Mouse (Mus musculus): Measurements from ENCODE around the gene Gm45140. TPM values are rescaled to one million over a fixed set of nuclear protein-coding genes. Genes with fewer than 3 reads are reported as not detected.

The Gm45140 gene
- total RNA-seq, 1 experiment, result 2.6 TPM

DNA sequence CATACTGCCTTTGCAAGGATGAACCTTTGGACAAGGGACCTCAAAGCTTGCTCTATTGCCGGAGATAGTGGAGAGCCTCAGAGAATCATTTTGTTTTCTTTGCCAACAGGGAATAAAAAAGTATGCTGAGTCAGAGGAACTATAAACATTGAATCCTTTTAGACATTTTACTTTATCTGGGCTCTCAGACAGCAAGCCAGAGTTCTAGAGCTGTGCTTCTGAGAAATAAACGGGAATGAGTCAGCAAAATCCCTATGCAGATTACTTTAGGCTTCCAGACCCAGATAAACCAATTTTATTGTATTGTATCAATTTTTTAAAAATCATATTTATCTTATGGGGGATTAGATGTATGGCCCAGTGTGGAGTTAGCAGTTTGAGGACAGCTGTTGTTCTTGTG, 31.7 kb upstream of the Gm45140 start:
- Histone ChIP-seq H3K4me3 (ENCODE audit: insufficient read depth in 1 of 2, low read depth in 1 of 2, low read length in 2 of 2, poor library complexity in 1 of 2, severe bottlenecking in 1 of 2) (no peak overlapping the region), H3K4me1 (ENCODE audit: control insufficient read depth in 2 of 2, insufficient read depth in 2 of 2, low read length in 2 of 2, poor library complexity in 1 of 2) (no peaks in the 10 kb centered on the region; a peak in 1 of 4 replicates), H3K36me3 (ENCODE audit: control insufficient read depth, insufficient read depth, low read length, poor library complexity, severe bottlenecking) (no peaks in the 10 kb centered on the region), H3K9ac (ENCODE audit: insufficient read depth, low read depth, low read length, poor library complexity, severe bottlenecking) (no peak overlapping the region), H3K9me3 (ENCODE audit: control insufficient read depth, insufficient read depth, low read depth, low read length) (no peaks in the 10 kb centered on the region), H3K27ac (ENCODE audit: insufficient read depth, low read depth, low read length, poor library complexity, severe bottlenecking) (no peak overlapping the region)
- TF ChIP-seq MAFK (IDR thresholded peaks at IDR 0.05; ENCODE audit: insufficient read depth, low read depth, low read length) (peak; percentile 39; the same call in 1 of the 2 replicates), ZC3H11A (IDR thresholded peaks at IDR 0.05; ENCODE audit: borderline replicate concordance, low read depth, low read length) (no peak), HCFC1 (IDR thresholded peaks at IDR 0.05; ENCODE audit: borderline replicate concordance, insufficient read depth, low read length) (no peak)
- DNase-seq (ENCODE audit: low read depth, low spot score), result no peak
- in situ Hi-C loops (cut with MboI; ENCODE audit: low sequenced_read_pairs in 2 of 2, unreplicated experiment in 2 of 2), result no loop called here

DNA sequence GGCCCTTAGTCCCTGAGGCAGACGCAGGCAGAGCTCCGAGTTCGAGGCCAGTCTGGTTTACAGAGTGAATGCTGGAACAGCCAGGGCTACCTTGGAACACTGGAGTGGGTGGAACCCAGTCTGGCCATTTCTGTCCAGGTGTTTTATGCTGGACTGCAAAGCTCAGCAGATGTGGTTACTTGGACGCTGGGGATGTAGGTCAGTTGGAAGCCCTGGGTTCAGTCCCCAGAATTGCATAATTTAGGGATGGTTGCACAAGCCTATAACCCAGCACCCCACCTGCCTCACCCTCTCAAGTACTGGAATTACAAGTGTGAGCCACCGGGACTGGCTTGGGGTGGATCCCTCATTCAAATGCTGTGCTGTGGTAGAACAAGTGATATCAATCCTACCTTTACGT, 30.6 kb upstream of the Gm45140 start:
- no peak for DNase-seq (ENCODE audit: low read depth, low spot score)
- Histone ChIP-seq H3K4me1 (ENCODE audit: control insufficient read depth in 2 of 2, insufficient read depth in 2 of 2, low read length in 2 of 2, poor library complexity in 1 of 2) (no peaks in the 10 kb centered on the region; a peak in 1 of 4 replicates), H3K36me3 (ENCODE audit: control insufficient read depth, insufficient read depth, low read length, poor library complexity, severe bottlenecking) (no peaks in the 10 kb centered on the region), H3K9me3 (ENCODE audit: control insufficient read depth, insufficient read depth, low read depth, low read length) (no peaks in the 10 kb centered on the region), H3K9ac (ENCODE audit: insufficient read depth, low read depth, low read length, poor library complexity, severe bottlenecking) (no peak overlapping the region), H3K27ac (ENCODE audit: insufficient read depth, low read depth, low read length, poor library complexity, severe bottlenecking) (no peak overlapping the region), H3K4me3 (ENCODE audit: insufficient read depth in 1 of 2, low read depth in 1 of 2, low read length in 2 of 2, poor library complexity in 1 of 2, severe bottlenecking in 1 of 2) (no peak overlapping the region)
- in situ Hi-C loops (cut with MboI; ENCODE audit: low sequenced_read_pairs in 2 of 2, unreplicated experiment in 2 of 2), result no loop called here
- no peak for TF ChIP-seq ZNF384 (IDR thresholded peaks at IDR 0.05; ENCODE audit: low read depth, low read length)
- TF ChIP-seq HCFC1 (IDR thresholded peaks at IDR 0.05; ENCODE audit: borderline replicate concordance, insufficient read depth, low read length), result no peak
- no peak for TF ChIP-seq CHD2 (IDR thresholded peaks at IDR 0.05; ENCODE audit: low read depth, low read length)
- TF ChIP-seq ZC3H11A (IDR thresholded peaks at IDR 0.05; ENCODE audit: borderline replicate concordance, low read depth, low read length), result no peak
- TF ChIP-seq MAFK (IDR thresholded peaks at IDR 0.05; ENCODE audit: insufficient read depth, low read depth, low read length), result no peak

- Histone ChIP-seq H3K9me3 (ENCODE audit: control insufficient read depth, insufficient read depth, low read depth, low read length) (no peaks in the 10 kb centered on the region), H3K36me3 (ENCODE audit: control insufficient read depth, insufficient read depth, low read length, poor library complexity, severe bottlenecking) (no peaks in the 10 kb centered on the region), H3K27ac (ENCODE audit: insufficient read depth, low read depth, low read length, poor library complexity, severe bottlenecking) (no peak overlapping the region), H3K4me1 (ENCODE audit: control insufficient read depth in 2 of 2, insufficient read depth in 2 of 2, low read length in 2 of 2, poor library complexity in 1 of 2) (peaks cover 6 to 10% of the 10 kb centered on the region in 2 experiments; a peak in 1 of 4 replicates), H3K4me3 (ENCODE audit: insufficient read depth in 1 of 2, low read depth in 1 of 2, low read length in 2 of 2, poor library complexity in 1 of 2, severe bottlenecking in 1 of 2) (no peak overlapping the region), H3K9ac (ENCODE audit: insufficient read depth, low read depth, low read length, poor library complexity, severe bottlenecking) (no peak overlapping the region)
- no peak for TF ChIP-seq ZC3H11A (IDR thresholded peaks at IDR 0.05; ENCODE audit: borderline replicate concordance, low read depth, low read length)
- no peak for TF ChIP-seq MAFK (IDR thresholded peaks at IDR 0.05; ENCODE audit: insufficient read depth, low read depth, low read length)
- no peak for TF ChIP-seq HCFC1 (IDR thresholded peaks at IDR 0.05; ENCODE audit: borderline replicate concordance, insufficient read depth, low read length)
- no peak for TF ChIP-seq CHD2 (IDR thresholded peaks at IDR 0.05; ENCODE audit: low read depth, low read length)
- TF ChIP-seq ZNF384 (IDR thresholded peaks at IDR 0.05; ENCODE audit: low read depth, low read length), result no peak
- in situ Hi-C loops (cut with MboI; ENCODE audit: low sequenced_read_pairs in 2 of 2, unreplicated experiment in 2 of 2), result no loop called here
- DNase-seq (ENCODE audit: low read depth, low spot score), result no peak
Measured at GRCm38 (mm10) chr6:87857071-87857470, 21.5 kb upstream of the Gm45140 start.

- TF ChIP-seq HCFC1 (IDR thresholded peaks at IDR 0.05; ENCODE audit: borderline replicate concordance, insufficient read depth, low read length), result no peak
- TF ChIP-seq MAFK (IDR thresholded peaks at IDR 0.05; ENCODE audit: insufficient read depth, low read depth, low read length), result peak; percentile 55; the same call in 1 of the 2 replicates
- DNase-seq (ENCODE audit: low read depth, low spot score), result no peak
- H3K9ac ChIP-seq (ENCODE audit: insufficient read depth, low read depth, low read length, poor library complexity, severe bottlenecking), result no peak overlapping the region
- H3K4me3 ChIP-seq (ENCODE audit: insufficient read depth in 1 of 2, low read depth in 1 of 2, low read length in 2 of 2, poor library complexity in 1 of 2, severe bottlenecking in 1 of 2), result no peak overlapping the region
- peaks cover 7 to 11% of the 10 kb centered on the region in 2 experiments; a peak in 3 of 4 replicates for H3K4me1 ChIP-seq (ENCODE audit: control insufficient read depth in 2 of 2, insufficient read depth in 2 of 2, low read length in 2 of 2, poor library complexity in 1 of 2)
- in situ Hi-C loops (cut with MboI; ENCODE audit: low sequenced_read_pairs in 2 of 2, unreplicated experiment in 2 of 2), result no loop called here
- no peaks in the 10 kb centered on the region for H3K9me3 ChIP-seq (ENCODE audit: control insufficient read depth, insufficient read depth, low read depth, low read length)
- H3K36me3 ChIP-seq (ENCODE audit: control insufficient read depth, insufficient read depth, low read length, poor library complexity, severe bottlenecking), result peaks cover 3% of the 10 kb centered on the region
- no peak overlapping the region for H3K27ac ChIP-seq (ENCODE audit: insufficient read depth, low read depth, low read length, poor library complexity, severe bottlenecking)
Measured at GRCm38 (mm10) chr6:87853446-87853845, 17.9 kb upstream of the Gm45140 start.

- H3K4me1 ChIP-seq (ENCODE audit: control insufficient read depth in 2 of 2, insufficient read depth in 2 of 2, low read length in 2 of 2, poor library complexity in 1 of 2), result peaks cover 7 to 11% of the 10 kb centered on the region in 2 experiments; a peak in 3 of 4 replicates
- no peaks in the 10 kb centered on the region for H3K9me3 ChIP-seq (ENCODE audit: control insufficient read depth, insufficient read depth, low read depth, low read length)
- in situ Hi-C loops (cut with MboI; ENCODE audit: low sequenced_read_pairs in 2 of 2, unreplicated experiment in 2 of 2), result no loop called here
- peak overlapping the region in 1 of 2 experiments; percentile 97; a peak in 2 of 4 replicates for H3K4me3 ChIP-seq (ENCODE audit: insufficient read depth in 1 of 2, low read depth in 1 of 2, low read length in 2 of 2, poor library complexity in 1 of 2, severe bottlenecking in 1 of 2)
- no peak overlapping the region; the same call in 1 of the 2 replicates for H3K27ac ChIP-seq (ENCODE audit: insufficient read depth, low read depth, low read length, poor library complexity, severe bottlenecking)
- peaks cover 3% of the 10 kb centered on the region for H3K36me3 ChIP-seq (ENCODE audit: control insufficient read depth, insufficient read depth, low read length, poor library complexity, severe bottlenecking)
- H3K9ac ChIP-seq (ENCODE audit: insufficient read depth, low read depth, low read length, poor library complexity, severe bottlenecking), result no peak overlapping the region
- TF ChIP-seq HCFC1 (IDR thresholded peaks at IDR 0.05; ENCODE audit: borderline replicate concordance, insufficient read depth, low read length), result no peak
- TF ChIP-seq MAFK (IDR thresholded peaks at IDR 0.05; ENCODE audit: insufficient read depth, low read depth, low read length), result no peak
- TF ChIP-seq CHD2 (IDR thresholded peaks at IDR 0.05; ENCODE audit: low read depth, low read length), result no peak
- no peak for TF ChIP-seq ZC3H11A (IDR thresholded peaks at IDR 0.05; ENCODE audit: borderline replicate concordance, low read depth, low read length)
- TF ChIP-seq ZNF384 (IDR thresholded peaks at IDR 0.05; ENCODE audit: low read depth, low read length), result no peak
- DNase-seq (ENCODE audit: low read depth, low spot score), result no peak
Measured at GRCm38 (mm10) chr6:87851871-87852270, 16.3 kb upstream of the Gm45140 start.
